Mouse (Mus musculus) testis, adult 2 months (tissue): ENCODE data around the gene Kcnk15.

Source experiments
- CTCF ChIP-seq: fragments of 200-500 bp; IDR thresholded peaks from 2 replicates; pipeline ENCODE4 v1.5.1; 2012; ENCODE audit warnings: low read depth, mild to moderate bottlenecking, inconsistent platforms, low read length, moderate library complexity; ENCODE audit not compliant: control insufficient read depth, insufficient read depth, insufficient replicate concordance
- POLR2A ChIP-seq: fragments of 200-500 bp; IDR thresholded peaks from 2 replicates; pipeline ENCODE4 v1.6.1; 2012; ENCODE audit warnings: low read depth, mild to moderate bottlenecking, inconsistent platforms, low read length, moderate library complexity; ENCODE audit not compliant: control insufficient read depth

- no peak for TF ChIP-seq POLR2A
- no peak for TF ChIP-seq CTCF
These were observed 49.0 kb downstream of the Kcnk15 start for GRCm38 (mm10) chr2:163902448-163902847.
